Mouse (Mus musculus) lung, embryonic 16.5 days (tissue): ENCODE results near the gene Ppm1l. TPM values are rescaled to one million over a fixed set of nuclear protein-coding genes. Genes with fewer than 3 reads are reported as not detected.

ENCODE experiments used
- ATAC-seq: fragments of 200-750 bp; cut with Nextera tagmentation; 2 replicates; pipeline ENCODE4 v1.8.0; 2017; ENCODE audit warnings: low read depth, mild to moderate bottlenecking, moderate library complexity
- H3K27ac ChIP-seq: fragments of 300-500 bp; sonication (generic); 2 replicates; pipeline ENCODE4 v1.5.1; 2014; ENCODE audit warnings: mild to moderate bottlenecking, control low read depth, low read length
- H3K27me3 ChIP-seq: fragments of 300-500 bp; sonication (generic); 2 replicates; pipeline ENCODE4 v1.6.1; 2014; ENCODE audit warnings: low read depth, low read length, mixed read lengths; ENCODE audit not compliant: control insufficient read depth, insufficient read depth
- H3K36me3 ChIP-seq: fragments of 300-500 bp; sonication (generic); 2 replicates; pipeline ENCODE4 v1.6.1; 2014; ENCODE audit warnings: low read length; ENCODE audit not compliant: control insufficient read depth, insufficient read depth
- H3K4me1 ChIP-seq: fragments of 300-500 bp; sonication (generic); replicated peaks from 2 replicates; pipeline ENCODE4 v1.6.1; 2014; ENCODE audit warnings: low read length, mixed read lengths; ENCODE audit not compliant: control insufficient read depth, insufficient read depth
- H3K4me2 ChIP-seq: fragments of 300-500 bp; sonication (generic); 2 replicates; pipeline ENCODE4 v1.6.1; 2014; ENCODE audit warnings: low read depth, low read length, control low read depth
- H3K4me3 ChIP-seq: fragments of 300-500 bp; sonication (generic); 2 replicates; pipeline ENCODE4 v1.5.1; 2014; ENCODE audit warnings: mild to moderate bottlenecking, low read length, control low read depth
- H3K9ac ChIP-seq: fragments of 300-500 bp; sonication (generic); 2 replicates; pipeline ENCODE4 v1.6.1; 2014; ENCODE audit warnings: low read length, control low read depth
- H3K9me3 ChIP-seq: fragments of 300-500 bp; sonication (generic); 2 replicates; pipeline ENCODE4 v1.6.1; 2016; ENCODE audit warnings: low read length; ENCODE audit not compliant: control insufficient read depth
- WGBS: fragments of 180-500 bp; shearing (Covaris S2); extraction: QIAGEN DNeasy Blood & Tissue Kit; methylation state at CpG from one replicate; pipeline ENCODE4 v1.1.7; 2014; 5-methylcytosine and 5-hydroxymethylcytosine counted together
- polyA plus RNA-seq: library from polyadenylated mRNA; unstranded; fragments of >200 nt; fragmentation: Nextera tagmentation; extraction: Ambion mirVana; gene quantifications from 2 replicates; pipeline ENCODE4 v1.2.1, GENCODE M21; 2015

The Ppm1l gene
- polyA plus RNA-seq, result 6.0 and 6.8 TPM in 2 replicates

DNA sequence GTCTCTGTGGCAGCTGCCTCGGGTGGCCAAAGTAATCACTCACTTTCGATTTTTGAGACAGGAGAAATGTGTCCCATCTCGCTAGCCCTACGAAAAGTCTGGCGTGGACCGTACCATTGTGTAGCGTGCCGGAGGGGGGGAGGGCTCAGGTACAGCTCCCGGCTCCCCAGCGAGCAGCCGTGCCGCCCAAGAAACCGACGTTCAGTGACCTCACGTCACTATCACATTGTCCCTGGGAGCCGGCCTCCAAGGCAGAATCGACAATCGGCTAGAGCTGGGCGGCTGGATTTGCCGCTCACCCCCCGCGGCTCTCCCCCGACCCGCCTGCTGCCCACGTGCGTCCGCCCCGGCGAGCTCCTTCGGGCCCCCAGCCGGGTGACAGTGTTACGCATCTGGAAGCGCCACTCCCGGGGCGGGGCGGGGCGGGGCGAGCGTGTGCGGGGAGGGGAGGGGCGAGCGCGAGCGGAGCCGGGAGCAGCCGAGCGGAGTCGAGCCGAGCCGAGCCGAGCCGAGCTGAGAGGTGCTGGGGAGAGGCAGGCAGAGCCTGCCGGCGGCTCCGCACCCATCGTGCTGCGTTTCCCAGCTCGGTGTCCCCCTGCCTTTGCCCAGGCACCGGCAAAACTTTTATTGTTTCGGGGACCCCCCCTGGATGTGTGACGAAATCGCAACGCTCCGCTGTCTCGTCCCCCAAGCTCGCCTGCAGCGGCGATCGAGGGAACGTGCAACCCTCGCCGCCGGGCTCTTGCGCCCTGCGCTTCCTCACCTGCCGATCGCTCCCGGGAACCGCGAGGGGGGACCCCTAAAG is at the start of gene Ppm1l:
Gene Ppm1l, plus strand, starts transcription at position 471 of the 805 bp plus-strand sequence.
- Histone ChIP-seq H3K27me3 (peaks cover 8% of the 10 kb centered on the region; the same call in 1 of the 2 replicates), H3K4me1 (peaks cover 13% of the 10 kb centered on the region), H3K9me3 (no peaks in the 10 kb centered on the region), H3K27ac (peak within 1 kb of the TSS; percentile 83), H3K4me3 (peak within 1 kb of the TSS; percentile 90), H3K9ac (peak within 1 kb of the TSS; percentile 88), H3K4me2 (peak within 1 kb of the TSS; percentile 95), H3K36me3 (no peaks in the 10 kb centered on the region)
- under 1% methylated on average over 68 of the region's 80 CpGs for WGBS
- peak; percentile 98 for ATAC-seq

- no peaks in the 10 kb centered on the region for H3K27me3 ChIP-seq
- ATAC-seq, result no peak
- H3K27ac ChIP-seq, result no peak overlapping the region
These were observed 44.8 kb upstream of the Ppm1l start for GRCm38 (mm10) chr3:69271812-69272211.

GRCm38 (mm10) chr3:69274018-69274663 is 42.5 kb upstream of the Ppm1l start:
- Histone ChIP-seq H3K27me3 (no peaks in the 10 kb centered on the region), H3K4me1 (no peaks in the 10 kb centered on the region), H3K36me3 (no peaks in the 10 kb centered on the region), H3K27ac (no peak overlapping the region), H3K4me2 (no peak overlapping the region), H3K4me3 (no peak overlapping the region), H3K9me3 (no peaks in the 10 kb centered on the region), H3K9ac (no peak overlapping the region)
- ATAC-seq, result no peak
- WGBS, result 86% methylated on average over 16 of the region's 16 CpGs

More at GRCm38 (mm10) chr3:69271812-69272211, 44.8 kb upstream of the Ppm1l start:
- Histone ChIP-seq H3K4me1 (no peaks in the 10 kb centered on the region), H3K4me2 (no peak overlapping the region), H3K4me3 (no peak overlapping the region), H3K9me3 (no peaks in the 10 kb centered on the region), H3K9ac (no peak overlapping the region), H3K36me3 (no peaks in the 10 kb centered on the region)
- 54% methylated on average over 7 of the region's 7 CpGs for WGBS

- Histone ChIP-seq H3K4me1 (no peaks in the 10 kb centered on the region), H3K4me2 (no peak overlapping the region), H3K27me3 (no peaks in the 10 kb centered on the region), H3K36me3 (no peaks in the 10 kb centered on the region), H3K9me3 (no peaks in the 10 kb centered on the region), H3K27ac (no peak overlapping the region), H3K4me3 (no peak overlapping the region), H3K9ac (no peak overlapping the region)
- WGBS, result 84% methylated on average over 15 of the region's 15 CpGs
- ATAC-seq, result no peak
These were observed 41.9 kb upstream of the Ppm1l start for GRCm38 (mm10) chr3:69274664-69275312.

DNA sequence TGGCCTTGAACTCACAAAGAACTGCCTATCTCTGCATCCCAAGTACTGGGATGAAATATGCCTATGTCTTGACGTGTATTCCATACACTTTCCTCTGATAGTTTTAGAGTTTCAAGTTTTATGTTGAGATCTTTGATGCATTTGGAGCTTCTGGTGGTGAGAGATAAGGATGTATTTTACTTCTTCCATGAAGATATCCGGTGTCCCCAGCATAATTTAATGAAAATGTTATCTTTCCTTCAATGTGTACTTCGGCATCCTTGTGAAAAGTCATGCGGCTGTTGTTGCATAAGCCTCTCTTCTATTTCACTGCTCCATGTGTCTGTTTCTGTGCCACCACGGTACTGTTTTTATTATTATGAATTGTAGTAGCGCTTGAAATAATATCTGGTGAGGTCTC is 38.0 kb upstream of the Ppm1l start:
- WGBS, result 82% methylated on average over 6 of the region's 6 CpGs
- H3K9ac ChIP-seq, result no peak overlapping the region
- H3K27ac ChIP-seq, result no peak overlapping the region
- H3K4me3 ChIP-seq, result no peak overlapping the region
- no peaks in the 10 kb centered on the region for H3K9me3 ChIP-seq
- H3K27me3 ChIP-seq, result no peaks in the 10 kb centered on the region
- no peak overlapping the region for H3K4me2 ChIP-seq
- H3K4me1 ChIP-seq, result no peaks in the 10 kb centered on the region
- no peak for ATAC-seq
- H3K36me3 ChIP-seq, result no peaks in the 10 kb centered on the region

GRCm38 (mm10) chr3:69282406-69282805 is 34.3 kb upstream of the Ppm1l start:
- Histone ChIP-seq H3K4me3 (no peak overlapping the region), H3K9ac (no peak overlapping the region), H3K36me3 (no peaks in the 10 kb centered on the region), H3K27me3 (no peaks in the 10 kb centered on the region), H3K27ac (no peak overlapping the region), H3K4me1 (no peaks in the 10 kb centered on the region), H3K4me2 (no peak overlapping the region), H3K9me3 (no peaks in the 10 kb centered on the region)
- no peak for ATAC-seq
- WGBS, result 37% methylated on average over 9 of the region's 9 CpGs

- Histone ChIP-seq H3K9me3 (no peaks in the 10 kb centered on the region), H3K9ac (no peak overlapping the region), H3K27me3 (no peaks in the 10 kb centered on the region), H3K4me2 (no peak overlapping the region), H3K27ac (no peak overlapping the region), H3K4me3 (no peak overlapping the region), H3K4me1 (no peaks in the 10 kb centered on the region), H3K36me3 (no peaks in the 10 kb centered on the region)
- no peak for ATAC-seq
- 53% methylated on average over 7 of the region's 7 CpGs for WGBS
These were observed 33.4 kb upstream of the Ppm1l start for GRCm38 (mm10) chr3:69283085-69283847.

DNA sequence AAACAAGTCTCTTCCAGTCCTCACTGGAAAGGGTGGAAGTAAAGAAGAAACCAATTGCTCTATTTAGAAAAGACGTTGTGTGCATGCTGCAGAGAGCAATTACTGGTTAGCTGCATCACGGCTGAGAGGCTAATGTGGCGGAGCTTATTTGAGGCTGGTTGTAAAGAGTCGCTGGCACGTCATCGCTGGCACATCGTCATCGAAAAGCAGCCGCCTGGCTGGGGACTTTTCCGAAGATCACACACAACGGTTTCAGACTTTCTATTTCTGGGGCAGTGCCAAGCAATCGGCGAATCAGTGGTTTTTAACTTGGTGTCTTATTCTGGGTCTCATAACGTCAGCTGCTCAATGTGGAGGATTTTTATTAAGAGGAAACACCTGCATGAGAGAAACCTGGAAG is 26.8 kb upstream of the Ppm1l start:
- Histone ChIP-seq H3K9me3 (no peaks in the 10 kb centered on the region), H3K27ac (no peak overlapping the region), H3K4me1 (peaks cover 10% of the 10 kb centered on the region; the same call in 1 of the 2 replicates), H3K9ac (no peak overlapping the region), H3K4me3 (no peak overlapping the region), H3K36me3 (no peaks in the 10 kb centered on the region), H3K27me3 (no peaks in the 10 kb centered on the region), H3K4me2 (peak overlapping the region; percentile 39)
- ATAC-seq, result peak; percentile 41
- 57% methylated on average over 14 of the region's 14 CpGs for WGBS
